Mouse (Mus musculus): ENCODE data around the gene Kdelc2. TPM values are rescaled to one million over a fixed set of nuclear protein-coding genes. Genes with fewer than 3 reads are reported as not detected.

Gene Kdelc2
- total and polyA plus RNA-seq, 3 experiments: not detected

- Histone ChIP-seq H3K4me2 (ENCODE audit: insufficient read depth, low read depth, poor library complexity, severe bottlenecking) (no peak overlapping the region), H3K27ac (ENCODE audit: insufficient read depth, low read depth) (no peak overlapping the region), H3K79me2 (replicated peaks; ENCODE audit: control insufficient read depth, extremely low read depth, insufficient read depth, poor library complexity, severe bottlenecking) (no peaks in the 10 kb centered on the region), H3K36me3 (replicated peaks in 1 of 2; ENCODE audit: control insufficient read depth in 1 of 2, insufficient read depth in 1 of 2, low read length in 1 of 2) (no peaks in the 10 kb centered on the region), H3K9ac (ENCODE audit: insufficient read depth, low read depth) (no peak overlapping the region), H3K27me3 (replicated peaks) (no peaks in the 10 kb centered on the region), H3K9me3 (replicated peaks; ENCODE audit: low read length) (no peaks in the 10 kb centered on the region), H3K4me3 (replicated peaks in 1 of 3; ENCODE audit: low read depth in 2 of 3, low read length in 2 of 3, poor library complexity in 1 of 3) (peak overlapping the region in 1 of 3 experiments; percentile 39), H3K4me1 (ENCODE audit: control insufficient read depth in 1 of 2, insufficient read depth in 2 of 2) (peaks cover 2 to 18% of the 10 kb centered on the region in 2 experiments; a peak in 3 of 4 replicates)
- no peak for TF ChIP-seq ZMIZ1 (IDR thresholded peaks at IDR 0.05; ENCODE audit: low read depth, low read length)
- TF ChIP-seq ZNF384 (IDR thresholded peaks at IDR 0.05; ENCODE audit: low read depth, low read length): peak; percentile 68
- no peak for TF ChIP-seq POLR2AphosphoS2 (IDR thresholded peaks at IDR 0.05; ENCODE audit: low read depth, low read length)
- no peak for TF ChIP-seq RAD21 (IDR thresholded peaks at IDR 0.05; ENCODE audit: low read depth, low read length)
- no peak for TF ChIP-seq JUND (conservative IDR thresholded peaks at IDR 0.05; ENCODE audit: low read depth, low read length)
- TF ChIP-seq CHD1 (IDR thresholded peaks at IDR 0.05; ENCODE audit: low read depth, low read length): no peak
- DNase-seq (ENCODE audit: extremely low read depth): peak; percentile 55
- dilution Hi-C loops (cut with MboI; ENCODE audit: extremely low pct_ligation_motif_present, extremely low pct_unique_long_range_greater_than_20kb, low sequenced_read_pairs) (no loop called here), in situ Hi-C loops (cut with MboI; ENCODE audit: low pct_ligation_motif_present, low pct_unique_long_range_greater_than_20kb, low sequenced_read_pairs) (no loop called here)
Observed at GRCm38 (mm10) chr9:53404050-53404752, 20.4 kb downstream of the Kdelc2 start.

- dilution Hi-C loops (cut with MboI; ENCODE audit: extremely low pct_ligation_motif_present, extremely low pct_unique_long_range_greater_than_20kb, low sequenced_read_pairs) (no loop called here), in situ Hi-C loops (cut with MboI; ENCODE audit: low pct_ligation_motif_present, low pct_unique_long_range_greater_than_20kb, low sequenced_read_pairs) (no loop called here)
- H3K4me2 ChIP-seq (ENCODE audit: insufficient read depth, low read depth, poor library complexity, severe bottlenecking): no peak overlapping the region
- H3K4me3 ChIP-seq (replicated peaks in 1 of 3; ENCODE audit: low read depth in 2 of 3, low read length in 2 of 3, poor library complexity in 1 of 3): peak overlapping the region in 2 of 3 experiments; percentile 17 to 39
- H3K36me3 ChIP-seq (replicated peaks in 1 of 2; ENCODE audit: control insufficient read depth in 1 of 2, insufficient read depth in 1 of 2, low read length in 1 of 2): no peaks in the 10 kb centered on the region
- peaks cover 2 to 18% of the 10 kb centered on the region in 2 experiments; a peak in 3 of 4 replicates for H3K4me1 ChIP-seq (ENCODE audit: control insufficient read depth in 1 of 2, insufficient read depth in 2 of 2)
- H3K79me2 ChIP-seq (replicated peaks; ENCODE audit: control insufficient read depth, extremely low read depth, insufficient read depth, poor library complexity, severe bottlenecking): no peaks in the 10 kb centered on the region
- no peak overlapping the region for H3K27ac ChIP-seq (ENCODE audit: insufficient read depth, low read depth)
- DNase-seq (ENCODE audit: extremely low read depth): peak; percentile 91
- no peaks in the 10 kb centered on the region for H3K27me3 ChIP-seq (replicated peaks)
- no peak overlapping the region for H3K9ac ChIP-seq (ENCODE audit: insufficient read depth, low read depth)
- no peaks in the 10 kb centered on the region for H3K9me3 ChIP-seq (replicated peaks; ENCODE audit: low read length)
- TF ChIP-seq CTCF (conservative IDR thresholded peaks at IDR 0.05 in 1 of 2, IDR thresholded peaks at IDR 0.05 in 1 of 2; ENCODE audit: low read depth in 2 of 2, low read length in 2 of 2): no peak
- TF ChIP-seq MAZ (IDR thresholded peaks at IDR 0.05; ENCODE audit: low read depth, low read length): no peak
- TF ChIP-seq GABPA (IDR thresholded peaks at IDR 0.05; ENCODE audit: insufficient replicate concordance, low read depth, low read length): no peak
- TF ChIP-seq SIN3A (IDR thresholded peaks at IDR 0.05; ENCODE audit: low read length): 0 out of 2 replicates have a peak, but pooled peaks have one; percentile 23
- no peak for TF ChIP-seq UBTF (IDR thresholded peaks at IDR 0.05; ENCODE audit: low read depth, low read length)
- no peak for TF ChIP-seq RCOR1 (conservative IDR thresholded peaks at IDR 0.05; ENCODE audit: low read depth, low read length)
- no peak for TF ChIP-seq ZC3H11A (IDR thresholded peaks at IDR 0.05; ENCODE audit: low read depth, low read length)
- 0 out of 2 replicates have a peak, but pooled peaks have one; percentile 27 for TF ChIP-seq NELFE (IDR thresholded peaks at IDR 0.05; ENCODE audit: low read depth, low read length)
- TF ChIP-seq MXI1 (IDR thresholded peaks at IDR 0.05; ENCODE audit: low read depth, low read length): 0 out of 2 replicates have a peak, but pooled peaks have one; percentile 30
- TF ChIP-seq SMC3 (IDR thresholded peaks at IDR 0.05; ENCODE audit: low read depth, low read length): no peak
- no peak for TF ChIP-seq ZKSCAN1 (IDR thresholded peaks at IDR 0.05; ENCODE audit: borderline replicate concordance, low read depth, low read length)
- TF ChIP-seq POLR2A (IDR thresholded peaks at IDR 0.05; ENCODE audit: low read depth, low read length): 0 out of 2 replicates have a peak, but pooled peaks have one; percentile 23
- no peak for TF ChIP-seq IRF4 (IDR thresholded peaks at IDR 0.05; ENCODE audit: low read depth, low read length)
- no peak for TF ChIP-seq EP300 (IDR thresholded peaks at IDR 0.05; ENCODE audit: low read length)
- TF ChIP-seq MYC (IDR thresholded peaks at IDR 0.05; ENCODE audit: low read depth, low read length): no peak
- no peak for TF ChIP-seq TCF12 (IDR thresholded peaks at IDR 0.05; ENCODE audit: low read depth, low read length)
- TF ChIP-seq NRF1 (IDR thresholded peaks at IDR 0.05; ENCODE audit: low read depth, low read length): no peak
- TF ChIP-seq CHD2 (IDR thresholded peaks at IDR 0.05; ENCODE audit: low read length): no peak
- TF ChIP-seq MAX (IDR thresholded peaks at IDR 0.05; ENCODE audit: low read length): no peak
- TF ChIP-seq PAX5 (IDR thresholded peaks at IDR 0.05; ENCODE audit: low read length): no peak
- no peak for TF ChIP-seq ZMIZ1 (IDR thresholded peaks at IDR 0.05; ENCODE audit: low read depth, low read length)
- TF ChIP-seq TBP (conservative IDR thresholded peaks at IDR 0.05; ENCODE audit: low read depth, low read length): no peak
- TF ChIP-seq BHLHE40 (IDR thresholded peaks at IDR 0.05; ENCODE audit: low read depth, low read length): no peak
- TF ChIP-seq CHD1 (IDR thresholded peaks at IDR 0.05; ENCODE audit: low read depth, low read length): no peak
- no peak for TF ChIP-seq E2F4 (IDR thresholded peaks at IDR 0.05; ENCODE audit: insufficient replicate concordance, low read depth, low read length)
- TF ChIP-seq USF1 (IDR thresholded peaks at IDR 0.05; ENCODE audit: low read depth, low read length): no peak
- no peak for TF ChIP-seq ZNF384 (IDR thresholded peaks at IDR 0.05; ENCODE audit: low read depth, low read length)
Observed at GRCm38 (mm10) chr9:53404753-53405722, 21.2 kb downstream of the Kdelc2 start.
